Mouse (Mus musculus): Measurements from ENCODE around the gene Ralgds. TPM values are rescaled to one million over a fixed set of nuclear protein-coding genes. Genes with fewer than 3 reads are reported as not detected.
A peak's percentile ranks its signal among the peaks of the same experiment; 100 is the strongest.

Gene Ralgds
- polyA plus RNA-seq, 1 experiment from 2014 or later = 2.3 TPM

DNA sequence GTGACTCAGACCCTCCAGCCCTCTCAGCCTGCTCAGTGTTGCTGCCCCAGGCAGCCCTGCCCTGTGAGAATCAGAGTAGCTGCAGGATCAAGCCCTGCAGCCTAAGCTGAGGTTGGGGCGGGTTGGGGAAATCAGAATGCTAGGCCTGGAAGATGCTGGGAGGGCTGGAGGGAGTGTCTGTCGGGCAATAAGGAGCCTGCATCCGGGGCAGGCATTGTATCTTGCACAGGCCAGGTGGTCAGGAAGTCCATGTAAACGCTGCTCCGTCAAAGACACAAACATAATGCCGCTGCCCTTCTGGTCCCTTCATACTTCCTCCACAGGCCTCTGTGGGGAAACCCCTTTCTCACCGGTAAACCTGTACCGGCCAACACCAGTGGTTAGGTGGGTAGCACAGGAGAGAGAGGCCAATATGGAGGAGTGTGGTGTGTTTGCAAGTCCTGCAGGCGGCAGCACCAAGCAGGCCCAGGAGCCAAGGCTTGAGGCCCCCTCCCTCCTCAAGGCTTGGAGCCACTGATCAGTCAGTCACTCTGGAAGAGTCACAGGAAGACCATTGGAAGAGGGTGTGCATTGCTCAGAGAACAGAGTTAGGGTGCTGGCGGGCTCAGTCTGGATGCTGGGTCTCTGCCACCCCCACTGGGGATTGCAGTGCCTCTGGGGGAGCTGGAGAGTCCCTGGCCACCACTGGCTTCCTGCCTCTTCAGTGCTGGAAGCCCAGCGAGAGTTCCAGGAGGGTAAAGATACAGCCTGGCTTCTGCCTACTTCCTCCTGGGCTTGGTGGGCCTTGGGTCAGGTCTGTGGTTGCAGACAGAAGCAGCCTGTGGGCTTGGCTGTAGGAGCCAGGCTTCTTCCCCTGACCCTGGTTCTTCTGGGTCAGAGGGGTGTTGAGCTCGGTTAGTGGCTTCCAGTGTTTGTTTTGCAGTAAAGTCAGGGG lies 13.3 kb downstream of the Ralgds start:
- no peaks in the 10 kb centered on the region for H3K9me3 ChIP-seq (replicated peaks; ENCODE audit: control insufficient read depth, low read length)
- H3K4me1 ChIP-seq (ENCODE audit: control insufficient read depth, low read depth, low read length) = peaks cover 3% of the 10 kb centered on the region
- H3K4me2 ChIP-seq (ENCODE audit: low read depth, low read length) = no peak overlapping the region
- H3K36me3 ChIP-seq (ENCODE audit: control insufficient read depth, insufficient read depth) = no peaks in the 10 kb centered on the region
- H3K27me3 ChIP-seq (ENCODE audit: control insufficient read depth, insufficient read depth, low read depth, low read length) = no peaks in the 10 kb centered on the region
- H3K9ac ChIP-seq (ENCODE audit: low read depth, low read length) = no peak overlapping the region
- 18% methylated on average over 12 of the region's 12 CpGs for WGBS (ENCODE audit: insufficient replicate concordance)
- no peak for ATAC-seq (ENCODE audit: low read depth)
- H3K4me3 ChIP-seq (ENCODE audit: low read depth, low read length) = no peak overlapping the region
- no peak overlapping the region for H3K27ac ChIP-seq (ENCODE audit: low read length)

- Histone ChIP-seq H3K4me1 (ENCODE audit: control insufficient read depth, low read depth, low read length) (peaks cover 3% of the 10 kb centered on the region), H3K9me3 (replicated peaks; ENCODE audit: control insufficient read depth, low read length) (no peaks in the 10 kb centered on the region), H3K27ac (ENCODE audit: low read length) (no peak overlapping the region), H3K27me3 (ENCODE audit: control insufficient read depth, insufficient read depth, low read depth, low read length) (no peaks in the 10 kb centered on the region), H3K4me3 (ENCODE audit: low read depth, low read length) (no peak overlapping the region), H3K36me3 (ENCODE audit: control insufficient read depth, insufficient read depth) (no peaks in the 10 kb centered on the region), H3K4me2 (ENCODE audit: low read depth, low read length) (no peak overlapping the region), H3K9ac (ENCODE audit: low read depth, low read length) (no peak overlapping the region)
- ATAC-seq (ENCODE audit: low read depth) = no peak
- WGBS (ENCODE audit: insufficient replicate concordance) = 78% methylated on average over 20 of the region's 20 CpGs
These were observed 14.8 kb downstream of the Ralgds start for GRCm38 (mm10) chr2:28527436-28528353.

- H3K4me2 ChIP-seq (ENCODE audit: low read depth, low read length) = no peak overlapping the region
- no peaks in the 10 kb centered on the region for H3K9me3 ChIP-seq (replicated peaks; ENCODE audit: control insufficient read depth, low read length)
- 64% methylated on average over 7 of the region's 7 CpGs for WGBS (ENCODE audit: insufficient replicate concordance)
- no peak overlapping the region for H3K4me3 ChIP-seq (ENCODE audit: low read depth, low read length)
- no peaks in the 10 kb centered on the region for H3K36me3 ChIP-seq (ENCODE audit: control insufficient read depth, insufficient read depth)
- H3K9ac ChIP-seq (ENCODE audit: low read depth, low read length) = no peak overlapping the region
- no peak for ATAC-seq (ENCODE audit: low read depth)
- no peaks in the 10 kb centered on the region for H3K27me3 ChIP-seq (ENCODE audit: control insufficient read depth, insufficient read depth, low read depth, low read length)
- H3K4me1 ChIP-seq (ENCODE audit: control insufficient read depth, low read depth, low read length) = peaks cover 7% of the 10 kb centered on the region
- H3K27ac ChIP-seq (ENCODE audit: low read length) = no peak overlapping the region
These were observed 15.4 kb downstream of the Ralgds start for GRCm38 (mm10) chr2:28528354-28528730.

GRCm38 (mm10) chr2:28529856-28530255 lies 16.9 kb downstream of the Ralgds start:
- WGBS (ENCODE audit: insufficient replicate concordance) = 68% methylated on average over 4 of the region's 4 CpGs
- no peak overlapping the region for H3K9ac ChIP-seq (ENCODE audit: low read depth, low read length)
- H3K4me1 ChIP-seq (ENCODE audit: control insufficient read depth, low read depth, low read length) = peaks cover 7% of the 10 kb centered on the region
- no peak overlapping the region for H3K4me2 ChIP-seq (ENCODE audit: low read depth, low read length)
- no peaks in the 10 kb centered on the region for H3K9me3 ChIP-seq (replicated peaks; ENCODE audit: control insufficient read depth, low read length)
- H3K36me3 ChIP-seq (ENCODE audit: control insufficient read depth, insufficient read depth) = no peaks in the 10 kb centered on the region
- H3K27me3 ChIP-seq (ENCODE audit: control insufficient read depth, insufficient read depth, low read depth, low read length) = peaks cover 3% of the 10 kb centered on the region; the same call in 1 of the 2 replicates
- no peak overlapping the region for H3K4me3 ChIP-seq (ENCODE audit: low read depth, low read length)
- ATAC-seq (ENCODE audit: low read depth) = no peak
- no peak overlapping the region for H3K27ac ChIP-seq (ENCODE audit: low read length)

DNA sequence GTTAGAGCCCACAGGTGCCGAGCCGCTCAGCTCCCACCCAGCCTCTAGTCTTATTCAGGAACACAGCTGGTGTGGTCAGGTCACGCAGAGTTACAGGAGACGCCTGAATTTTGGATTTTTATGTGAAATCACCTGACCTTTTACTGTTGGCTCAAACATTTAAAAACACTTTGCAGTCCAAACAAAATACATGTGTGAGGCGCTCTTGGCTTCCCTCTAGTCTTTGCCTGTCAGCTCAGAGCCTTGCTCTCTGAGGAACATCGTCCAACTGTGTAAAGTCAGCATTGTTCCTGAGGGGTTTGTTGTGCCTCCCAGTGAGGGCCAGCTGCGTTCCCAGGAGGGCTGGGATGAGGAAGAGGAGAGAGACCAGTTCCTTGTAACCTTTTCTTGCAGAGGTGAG lies 17.4 kb downstream of the Ralgds start:
- H3K4me2 ChIP-seq (ENCODE audit: low read depth, low read length) = no peak overlapping the region
- no peaks in the 10 kb centered on the region for H3K9me3 ChIP-seq (replicated peaks; ENCODE audit: control insufficient read depth, low read length)
- peaks cover 7% of the 10 kb centered on the region for H3K4me1 ChIP-seq (ENCODE audit: control insufficient read depth, low read depth, low read length)
- H3K27me3 ChIP-seq (ENCODE audit: control insufficient read depth, insufficient read depth, low read depth, low read length) = peaks cover 3% of the 10 kb centered on the region; the same call in 1 of the 2 replicates
- H3K36me3 ChIP-seq (ENCODE audit: control insufficient read depth, insufficient read depth) = no peaks in the 10 kb centered on the region
- H3K4me3 ChIP-seq (ENCODE audit: low read depth, low read length) = no peak overlapping the region
- no peak for ATAC-seq (ENCODE audit: low read depth)
- WGBS (ENCODE audit: insufficient replicate concordance) = 67% methylated on average over 7 of the region's 7 CpGs
- no peak overlapping the region for H3K27ac ChIP-seq (ENCODE audit: low read length)
- no peak overlapping the region for H3K9ac ChIP-seq (ENCODE audit: low read depth, low read length)

DNA sequence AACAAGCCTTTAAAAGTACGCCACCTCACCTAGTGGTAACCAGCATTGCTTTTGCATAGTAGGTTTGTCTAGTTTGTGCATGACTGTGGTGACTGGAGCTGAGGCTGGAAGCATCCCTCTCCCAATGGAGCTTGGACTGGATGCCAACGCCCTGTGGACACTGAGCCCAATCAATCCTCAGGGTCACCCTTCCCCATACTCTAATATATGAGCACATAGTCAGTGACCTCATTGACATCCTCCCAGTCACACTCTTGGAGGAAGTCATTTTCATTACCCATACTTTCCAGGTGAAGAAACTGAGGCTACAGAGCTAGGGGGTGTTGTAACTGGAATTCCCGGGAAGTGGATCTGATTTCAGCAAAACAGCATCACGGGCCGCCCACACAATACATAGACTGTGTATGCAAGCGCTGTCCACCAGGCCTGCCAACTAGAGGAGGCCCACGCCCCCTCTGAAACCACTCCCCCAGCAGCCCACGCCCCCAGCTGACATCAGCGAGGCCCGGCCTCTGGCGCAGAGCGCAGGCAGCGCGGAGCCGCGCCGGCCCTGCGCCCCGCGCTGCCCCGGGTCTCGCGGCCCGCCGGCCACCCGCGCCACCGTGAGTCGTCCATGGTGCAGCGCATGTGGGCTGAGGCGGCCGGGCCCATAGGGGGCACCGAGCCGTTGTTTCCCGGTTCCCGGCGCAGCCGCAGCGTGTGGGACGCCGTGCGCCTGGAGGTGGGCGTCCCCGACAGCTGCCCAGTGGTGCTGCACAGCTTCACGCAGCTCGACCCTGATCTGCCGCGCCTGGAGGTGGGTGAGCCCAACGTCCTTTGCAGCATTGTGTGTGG lies 20.2 kb downstream of the Ralgds start:
- Histone ChIP-seq H3K36me3 (ENCODE audit: control insufficient read depth, insufficient read depth) (no peaks in the 10 kb centered on the region), H3K4me2 (ENCODE audit: low read depth, low read length) (peak overlapping the region; percentile 67), H3K9me3 (replicated peaks; ENCODE audit: control insufficient read depth, low read length) (no peaks in the 10 kb centered on the region), H3K9ac (ENCODE audit: low read depth, low read length) (peak overlapping the region; percentile 53), H3K4me1 (ENCODE audit: control insufficient read depth, low read depth, low read length) (peaks cover 4% of the 10 kb centered on the region), H3K27ac (ENCODE audit: low read length) (no peak overlapping the region), H3K4me3 (ENCODE audit: low read depth, low read length) (peak overlapping the region; percentile 62), H3K27me3 (ENCODE audit: control insufficient read depth, insufficient read depth, low read depth, low read length) (peaks cover 3% of the 10 kb centered on the region)
- ATAC-seq (ENCODE audit: low read depth) = peak; percentile 92
- 2% methylated on average over 49 of the region's 49 CpGs for WGBS (ENCODE audit: insufficient replicate concordance)

- H3K9ac ChIP-seq (ENCODE audit: low read depth, low read length) = peak overlapping the region; percentile 53
- H3K4me3 ChIP-seq (ENCODE audit: low read depth, low read length) = peak overlapping the region; percentile 62
- no peaks in the 10 kb centered on the region for H3K9me3 ChIP-seq (replicated peaks; ENCODE audit: control insufficient read depth, low read length)
- no peaks in the 10 kb centered on the region for H3K36me3 ChIP-seq (ENCODE audit: control insufficient read depth, insufficient read depth)
- WGBS (ENCODE audit: insufficient replicate concordance) = 48% methylated on average over 7 of the region's 7 CpGs
- peak overlapping the region; percentile 67 for H3K4me2 ChIP-seq (ENCODE audit: low read depth, low read length)
- H3K27ac ChIP-seq (ENCODE audit: low read length) = no peak overlapping the region
- ATAC-seq (ENCODE audit: low read depth) = no peak
- peaks cover 3% of the 10 kb centered on the region for H3K27me3 ChIP-seq (ENCODE audit: control insufficient read depth, insufficient read depth, low read depth, low read length)
- H3K4me1 ChIP-seq (ENCODE audit: control insufficient read depth, low read depth, low read length) = peaks cover 4% of the 10 kb centered on the region
These were observed 21.0 kb downstream of the Ralgds start for GRCm38 (mm10) chr2:28533901-28534435.

Data from liver, embryonic 16.5 days (tissue).